Mouse (Mus musculus) right cerebral cortex, adult 2 months (tissue): ENCODE results near the gene Secisbp2l.

Experiments used
- DNase-seq, 2 experiments: peaks; one replicate each; pipeline ENCODE4 v3.0.0; 2021 to 2022; ENCODE audit warnings: low spot score in 2 of 2

Secisbp2l gene

GRCm38 (mm10) chr2:125704907-125705631 is 77.6 kb downstream of the Secisbp2l start:
- no peak for DNase-seq

- DNase-seq, result no peak
Observed at GRCm38 (mm10) chr2:125702851-125703250, 79.8 kb downstream of the Secisbp2l start.

GRCm38 (mm10) chr2:125701606-125702005 is 81.1 kb downstream of the Secisbp2l start:
- no peak for DNase-seq

GRCm38 (mm10) chr2:125696219-125696618 is 86.5 kb downstream of the Secisbp2l start:
- no peak for DNase-seq

- no peak for DNase-seq
Observed at GRCm38 (mm10) chr2:125694798-125695197, 87.9 kb downstream of the Secisbp2l start.

GRCm38 (mm10) chr2:125692010-125692409 is 90.7 kb downstream of the Secisbp2l start:
- peak; percentile 41 to 42 for DNase-seq
